Mouse (Mus musculus): ENCODE results near the gene Hal.

Hal gene

GRCm38 (mm10) chr10:93567841-93568566, 79.4 kb downstream of the Hal start:
- DNase-seq (ENCODE audit: low read depth), result no peak

- DNase-seq (ENCODE audit: low read depth), result no peak
These were observed 80.1 kb downstream of the Hal start for GRCm38 (mm10) chr10:93568671-93569070.
